Mouse (Mus musculus) CH12.LX (cell line): ENCODE results near the gene Tspan12.
"Not testable (repeated sequence)": the region's sequence is repeated elsewhere in the genome, so short reads cannot be mapped to it uniquely, and the experiment has no call there.

Experiments used
- BHLHE40 ChIP-seq: IDR thresholded peaks from 2 replicates; pipeline ENCODE4 v1.6.1; 2011; ENCODE audit warnings: mild to moderate bottlenecking, low read depth, low read length, improper control_type of control experiment
- CTCF ChIP-seq, 2 experiments: IDR thresholded peaks in 1 of 2; conservative IDR thresholded peaks in 1 of 2; 2 replicates each; pipeline ENCODE4 v1.5.1; 2011 to 2012; ENCODE audit warnings: low read depth in 2 of 2, low read length in 2 of 2, improper control_type of control experiment in 1 of 2, inconsistent platforms in 1 of 2, mild to moderate bottlenecking in 1 of 2, moderate library complexity in 1 of 2
- E2F4 ChIP-seq: IDR thresholded peaks from 2 replicates; pipeline ENCODE4 v1.6.1; 2011; ENCODE audit warnings: low read depth, low read length, improper control_type of control experiment; ENCODE audit not compliant: insufficient replicate concordance
- EP300 ChIP-seq: IDR thresholded peaks from 2 replicates; pipeline ENCODE4 v1.6.1; 2011; ENCODE audit warnings: low read length, improper control_type of control experiment
- JUND ChIP-seq: conservative IDR thresholded peaks from 2 replicates; pipeline ENCODE4 v1.6.1; 2011; ENCODE audit warnings: low read depth, low read length, improper control_type of control experiment
- NRF1 ChIP-seq: IDR thresholded peaks from 2 replicates; pipeline ENCODE4 v1.6.1; 2014; ENCODE audit warnings: low read depth, mild to moderate bottlenecking, inconsistent platforms, low read length, improper control_type of control experiment, moderate library complexity
- POLR2A ChIP-seq: IDR thresholded peaks from 2 replicates; pipeline ENCODE4 v1.6.1; 2011; ENCODE audit warnings: low read depth, mild to moderate bottlenecking, improper control_type of control experiment, low read length
- UBTF ChIP-seq: IDR thresholded peaks from 2 replicates; pipeline ENCODE4 v1.6.1; 2012; ENCODE audit warnings: low read depth, mild to moderate bottlenecking, inconsistent platforms, low read length, improper control_type of control experiment, moderate library complexity
- USF1 ChIP-seq: IDR thresholded peaks from 2 replicates; pipeline ENCODE4 v1.6.1; 2014; ENCODE audit warnings: low read depth, mild to moderate bottlenecking, inconsistent platforms, low read length, improper control_type of control experiment

DNA sequence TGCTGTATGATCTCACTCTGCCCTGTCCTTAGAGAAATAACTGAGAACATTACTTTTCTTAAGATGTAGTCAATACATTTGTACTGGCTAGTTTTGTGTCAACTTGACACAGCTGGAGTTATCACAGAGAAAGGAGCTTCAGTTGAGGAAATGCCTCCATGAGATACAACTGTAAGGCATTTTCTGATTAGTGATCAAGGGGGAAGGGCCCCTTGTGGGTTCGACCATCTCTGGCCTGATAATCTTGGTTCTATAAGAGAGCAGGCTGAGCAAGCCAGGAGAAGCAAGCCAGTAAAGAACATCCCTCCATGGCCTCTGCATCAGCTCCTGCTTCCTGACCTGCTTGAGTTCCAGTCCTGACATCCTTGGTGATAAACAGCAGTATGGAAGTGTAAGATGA is 62.7 kb downstream of the Tspan12 start:
- TF ChIP-seq E2F4; CTCF (conservative IDR thresholded peaks at IDR 0.05 in 1 of 2, IDR thresholded peaks at IDR 0.05 in 1 of 2; ENCODE audit: low read depth in 2 of 2, low read length in 2 of 2); EP300; POLR2A; USF1; JUND; UBTF; BHLHE40; NRF1: not testable (repeated sequence)
